Mouse (Mus musculus) spleen, adult 2 months (tissue): ENCODE results near the gene Henmt1. TPM values are rescaled to one million over a fixed set of nuclear protein-coding genes. Genes with fewer than 3 reads are reported as not detected.

ENCODE experiments used
- DNase-seq, 2 experiments: peaks; one replicate each; pipeline versions ENCODE4 v3.0.0 to v3.0.0-alpha.2; 2012 to 2021; ENCODE audit warnings: low spot score in 2 of 2, low read depth in 1 of 2
- H3K27ac ChIP-seq: fragments of 200-500 bp; 2 replicates; pipeline ENCODE4 v1.5.1; 2012; ENCODE audit warnings: low read length, inconsistent platforms; ENCODE audit not compliant: insufficient read depth
- H3K27me3 ChIP-seq: fragments of 200-500 bp; 2 replicates; pipeline ENCODE4 v1.6.1; 2012; ENCODE audit warnings: mild to moderate bottlenecking, moderate library complexity, low read length, inconsistent platforms; ENCODE audit not compliant: control insufficient read depth, insufficient read depth
- H3K36me3 ChIP-seq: fragments of 200-500 bp; 2 replicates; pipeline ENCODE4 v1.6.1; 2012; ENCODE audit warnings: mild to moderate bottlenecking, low read length, inconsistent platforms; ENCODE audit not compliant: control insufficient read depth, insufficient read depth
- H3K4me1 ChIP-seq: fragments of 200-500 bp; 2 replicates; pipeline ENCODE4 v1.6.1; 2011; ENCODE audit warnings: inconsistent platforms; ENCODE audit not compliant: control insufficient read depth, insufficient read depth, insufficient read length
- H3K4me3 ChIP-seq: fragments of 200-500 bp; 2 replicates; pipeline ENCODE4 v1.5.1; 2011; ENCODE audit warnings: mild to moderate bottlenecking, inconsistent platforms; ENCODE audit not compliant: insufficient read depth, insufficient read length; ENCODE audit errors: extremely low read depth
- CTCF ChIP-seq: fragments of 200-500 bp; IDR thresholded peaks from 2 replicates; pipeline ENCODE4 v1.5.1; 2011; ENCODE audit warnings: mild to moderate bottlenecking, inconsistent platforms; ENCODE audit not compliant: insufficient read depth, insufficient read length, insufficient replicate concordance; ENCODE audit errors: extremely low read depth
- POLR2A ChIP-seq: fragments of 200-500 bp; IDR thresholded peaks from 2 replicates; pipeline ENCODE4 v1.6.1; 2011; ENCODE audit warnings: low read depth, low read length, inconsistent platforms
- WGBS: fragments of 180-500 bp; shearing (Covaris S2); methylation state at CpG from one replicate; pipeline ENCODE4 v1.1.7; 2018; 5-methylcytosine and 5-hydroxymethylcytosine counted together
- polyA plus RNA-seq: library from polyadenylated mRNA; depleted of rRNA; stranded (reverse); fragments of >200 nt; gene quantifications from 2 replicates; pipeline ENCODE4 v1.2.3, GENCODE M21; 2012

The Henmt1 gene
- polyA plus RNA-seq, 1 experiment = 0.54 TPM

GRCm38 (mm10) chr3:108916857-108917256 is 22.8 kb upstream of the Henmt1 start:
- no peak for DNase-seq
- H3K4me3 ChIP-seq = no peak overlapping the region
- 39% methylated on average over 4 of the region's 4 CpGs for WGBS

DNA sequence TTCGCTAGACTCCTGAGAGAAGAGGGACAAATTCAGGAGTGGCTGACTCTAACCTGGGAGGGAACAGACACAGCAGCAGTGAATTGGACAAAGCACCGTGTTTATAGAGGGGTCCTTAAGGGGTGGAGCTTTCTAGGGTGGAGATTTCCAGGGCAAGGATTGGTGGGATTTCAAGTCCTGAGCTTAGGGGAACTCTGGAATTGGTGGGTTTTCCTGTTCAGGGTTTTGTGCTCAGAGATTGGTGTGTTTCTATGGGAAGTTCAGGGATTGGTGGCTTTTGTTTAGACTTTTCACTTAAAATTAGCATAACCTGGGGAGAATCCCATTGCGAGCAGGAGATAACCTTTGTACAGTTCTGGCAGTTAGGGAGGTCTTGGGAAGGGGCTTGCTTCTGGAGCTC is 21.7 kb upstream of the Henmt1 start:
- H3K4me1 ChIP-seq = no peaks in the 10 kb centered on the region
- TF ChIP-seq CTCF = no peak
- no peak for TF ChIP-seq POLR2A
- no peaks in the 10 kb centered on the region for H3K36me3 ChIP-seq
- no peaks in the 10 kb centered on the region for H3K27me3 ChIP-seq
- 83% methylated on average over 3 of the region's 3 CpGs for WGBS
- no peak overlapping the region for H3K27ac ChIP-seq
- DNase-seq = no peak
- H3K4me3 ChIP-seq = no peak overlapping the region

More at GRCm38 (mm10) chr3:108916857-108917256, 22.8 kb upstream of the Henmt1 start:
- no peak overlapping the region for H3K27ac ChIP-seq
- H3K36me3 ChIP-seq = no peaks in the 10 kb centered on the region
- H3K27me3 ChIP-seq = no peaks in the 10 kb centered on the region
- no peak for TF ChIP-seq POLR2A
- no peaks in the 10 kb centered on the region; the same call in 1 of the 2 replicates for H3K4me1 ChIP-seq

- Histone ChIP-seq H3K27ac (no peak overlapping the region), H3K4me3 (no peak overlapping the region), H3K4me1 (no peaks in the 10 kb centered on the region), H3K36me3 (no peaks in the 10 kb centered on the region), H3K27me3 (no peaks in the 10 kb centered on the region)
- DNase-seq = no peak
- TF ChIP-seq POLR2A (no peak), CTCF (no peak)
- WGBS = 92% methylated on average over 1 of the region's 1 CpGs
These were observed 20.8 kb upstream of the Henmt1 start for GRCm38 (mm10) chr3:108918852-108919251.

GRCm38 (mm10) chr3:108920442-108921070 is 19.1 kb upstream of the Henmt1 start:
- Histone ChIP-seq H3K4me3 (no peak overlapping the region), H3K36me3 (no peaks in the 10 kb centered on the region), H3K27me3 (no peaks in the 10 kb centered on the region), H3K4me1 (no peaks in the 10 kb centered on the region), H3K27ac (no peak overlapping the region)
- TF ChIP-seq CTCF (no peak), POLR2A (no peak)
- no peak for DNase-seq
- WGBS = 95% methylated on average over 3 of the region's 3 CpGs

- no peak for DNase-seq
- no peak overlapping the region for H3K27ac ChIP-seq
- WGBS = 76% methylated on average over 1 of the region's 1 CpGs
- no peaks in the 10 kb centered on the region for H3K36me3 ChIP-seq
- H3K4me3 ChIP-seq = no peak overlapping the region
- H3K4me1 ChIP-seq = no peaks in the 10 kb centered on the region
- H3K27me3 ChIP-seq = no peaks in the 10 kb centered on the region
- no peak for TF ChIP-seq CTCF
- no peak for TF ChIP-seq POLR2A
These were observed 17.9 kb upstream of the Henmt1 start for GRCm38 (mm10) chr3:108921822-108922221.

- no peak for DNase-seq
- H3K4me3 ChIP-seq = no peak overlapping the region
- no peaks in the 10 kb centered on the region for H3K27me3 ChIP-seq
- no peaks in the 10 kb centered on the region for H3K4me1 ChIP-seq
- H3K36me3 ChIP-seq = no peaks in the 10 kb centered on the region
- TF ChIP-seq CTCF (no peak), POLR2A (no peak)
- no peak overlapping the region for H3K27ac ChIP-seq
- WGBS = 95% methylated on average over 4 of the region's 4 CpGs
These were observed 14.0 kb upstream of the Henmt1 start for GRCm38 (mm10) chr3:108925677-108926076.

- TF ChIP-seq CTCF (no peak), POLR2A (no peak)
- no peak for DNase-seq
- H3K36me3 ChIP-seq = no peaks in the 10 kb centered on the region
- no peak overlapping the region for H3K27ac ChIP-seq
- 89% methylated on average over 1 of the region's 1 CpGs for WGBS
- H3K4me1 ChIP-seq = no peaks in the 10 kb centered on the region
- H3K27me3 ChIP-seq = no peaks in the 10 kb centered on the region
- no peak overlapping the region for H3K4me3 ChIP-seq
These were observed 13.4 kb upstream of the Henmt1 start for GRCm38 (mm10) chr3:108926308-108926707.
